Mouse (Mus musculus): Measurements from ENCODE around the gene Olfr869.
A peak's percentile ranks its signal among the peaks of the same experiment; 100 is the strongest.

Gene Olfr869

DNA sequence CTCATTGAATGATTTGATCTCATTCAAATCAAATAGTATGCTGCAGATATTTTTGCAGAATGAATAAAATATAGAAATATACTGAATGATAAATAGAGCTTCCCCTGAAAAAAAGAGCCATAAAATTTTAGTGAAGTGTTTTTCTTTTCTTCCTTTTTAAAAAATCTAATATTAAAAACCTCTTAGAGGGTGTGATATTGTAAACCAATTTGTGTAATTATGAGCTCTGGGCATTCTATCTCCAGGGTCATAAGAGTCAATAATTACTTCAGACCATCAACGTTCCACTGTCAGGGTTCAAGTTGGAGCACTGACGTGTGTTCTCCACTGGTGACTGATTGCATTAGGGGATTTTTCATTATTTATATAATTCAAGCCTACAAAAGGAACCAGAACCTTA lies at the start of gene Olfr869:
Gene Olfr869 (plus strand): TSS at position 301 of the 400 bp plus-strand sequence.
- no peak for DNase-seq

DNA sequence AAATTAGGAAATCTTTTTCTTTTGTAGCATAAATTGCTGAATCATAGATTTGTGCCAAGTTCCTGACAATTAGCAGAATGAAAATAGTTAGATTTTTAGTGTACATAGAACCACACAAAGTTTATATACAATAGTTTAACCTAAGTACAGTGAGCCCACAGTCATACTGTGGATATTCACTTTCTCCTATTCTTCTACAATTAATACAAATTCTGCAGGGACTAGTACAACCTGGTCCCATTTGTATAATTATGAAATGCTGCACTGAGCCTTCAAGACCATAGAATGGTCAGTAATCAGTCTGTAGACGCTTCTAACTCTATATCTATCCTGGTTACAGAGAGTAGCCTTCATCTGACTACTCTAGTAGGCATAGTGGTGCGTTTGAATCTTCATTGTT lies 30.5 kb upstream of the Olfr869 start, which contains the start of gene Olfr868:
Gene Olfr868 (plus strand): TSS at position 301 of the 400 bp plus-strand sequence.
- no peak for DNase-seq

DNA sequence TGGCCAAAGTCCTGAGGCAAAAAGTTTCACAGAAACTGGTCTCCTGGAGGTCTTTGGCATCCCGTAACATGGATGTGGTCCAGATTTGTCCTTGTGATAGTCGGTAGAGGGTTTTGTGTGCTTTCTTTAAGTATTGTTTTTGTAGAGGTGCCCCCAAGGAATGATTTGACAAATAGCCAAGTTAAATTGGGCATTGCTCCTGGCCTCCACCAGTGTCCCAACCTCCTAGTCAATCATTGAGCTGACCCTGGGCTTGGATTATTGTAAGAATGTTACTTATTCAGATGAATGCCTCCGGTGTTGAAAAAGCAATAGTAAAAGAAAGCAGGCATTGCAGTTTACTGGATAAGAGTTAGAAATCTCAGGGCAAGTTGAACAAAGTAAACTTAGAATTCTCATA lies 20.9 kb downstream of the Olfr869 start:
- DNase-seq, result peak; percentile 45 to 54

DNA sequence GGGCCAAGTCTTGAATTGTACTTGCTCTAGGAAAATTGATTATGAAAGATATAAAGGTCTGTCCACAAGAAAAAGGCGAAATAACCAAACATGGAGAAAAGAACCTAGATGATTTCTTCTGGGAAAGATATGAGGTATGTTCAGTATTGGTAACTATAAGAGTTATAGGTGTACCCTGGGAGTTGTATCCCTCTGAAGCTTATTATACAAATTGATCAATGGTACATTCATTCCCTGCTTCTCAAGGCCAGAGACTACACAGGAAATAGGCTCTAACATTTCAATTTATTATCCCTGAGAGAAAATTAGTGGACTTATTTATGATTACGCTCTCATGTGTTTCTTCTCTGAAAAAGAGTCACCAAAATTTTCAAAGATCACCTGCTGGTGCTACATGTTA lies 45.1 kb downstream of the Olfr869 start, which contains the start of gene Olfr870:
Gene Olfr870 (minus strand): TSS at position 101 of the 400 bp plus-strand sequence.
- no peak for DNase-seq

DNA sequence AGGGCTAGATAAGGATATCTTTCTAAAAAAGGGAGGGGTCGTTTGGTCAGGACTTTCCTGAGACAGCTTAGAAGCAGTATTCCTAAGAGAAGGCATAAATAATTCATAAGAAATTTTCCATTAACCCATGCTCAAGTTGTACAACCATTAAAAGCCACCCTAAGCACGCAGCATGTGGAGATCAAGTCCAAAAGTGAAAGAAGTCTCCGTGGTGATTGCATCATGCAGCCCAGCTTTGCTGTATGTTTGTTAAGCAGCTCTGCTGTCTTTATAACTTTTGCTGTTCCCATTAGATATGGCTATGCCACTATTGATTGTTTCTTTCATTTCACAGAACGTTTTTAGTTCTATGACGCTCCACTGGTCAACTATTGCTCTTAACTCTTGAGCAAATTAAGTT lies 50.7 kb downstream of the Olfr869 start:
- peak in 1 of 2 experiments; percentile 0 for DNase-seq

All from kidney, adult 8-10 months (tissue).